Mouse (Mus musculus) erythroblast, adult 5-6 weeks (primary cell): ENCODE measurements around the gene Cirbp. TPM values are rescaled to one million over a fixed set of nuclear protein-coding genes. Genes with fewer than 3 reads are reported as not detected.

Source experiments
- ATAC-seq: replicated peaks from 2 replicates; pipeline ENCODE4 v1.8.0; 2016; ENCODE audit warnings: moderate number of reproducible peaks, mild to moderate bottlenecking, moderate TSS enrichment, inconsistent platforms; ENCODE audit not compliant: poor library complexity, low FRiP score, severe bottlenecking
- total RNA-seq, 2 experiments: library from RNA; stranded (forward) in 1 of 2; stranded (reverse) in 1 of 2; fragments of 150-400 nt in 1 of 2; fragments of 200-764, 138-1000 nt in 1 of 2; gene quantifications; 2 replicates each; pipeline versions ENCODE4 v1.2.3 to v1.2.4; 2015 to 2017; ENCODE audit warnings: low replicate concordance in 2 of 2

The Cirbp gene
- total RNA-seq, 2 experiments from 2014 or later, result 3.7 to 14.6 TPM

DNA sequence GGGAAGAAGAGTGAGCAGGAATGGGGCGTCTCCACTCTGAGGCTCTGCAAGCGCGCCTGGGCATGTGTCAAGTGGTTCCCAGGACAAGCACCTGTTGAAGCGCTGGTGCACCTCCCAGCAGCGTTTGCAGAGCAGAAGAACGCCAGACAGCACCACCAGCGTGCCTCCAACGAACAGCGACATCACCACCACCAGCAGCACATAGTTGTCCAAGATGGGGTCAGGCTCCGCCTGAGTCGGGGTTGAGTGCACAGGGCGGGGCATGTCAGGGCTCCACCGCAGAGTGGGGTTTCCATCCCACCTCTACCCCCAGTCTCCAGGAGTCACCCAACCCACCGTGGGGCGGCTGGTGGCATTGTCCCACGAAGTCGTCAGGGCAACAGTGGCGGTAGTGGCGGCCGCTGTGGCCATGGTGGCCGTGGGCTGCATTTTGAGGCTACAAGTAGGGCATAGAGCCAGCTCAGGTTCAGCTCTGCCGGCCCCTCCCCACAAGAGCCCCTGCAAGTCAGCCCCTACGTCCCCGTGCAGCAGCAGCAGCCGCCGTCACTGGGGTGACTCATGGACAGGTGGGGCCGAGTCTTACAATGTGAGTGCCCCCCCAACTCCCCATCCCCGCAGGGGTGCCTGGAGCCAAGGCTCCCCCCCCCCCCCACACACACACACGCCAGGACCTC, 28.7 kb upstream of the Cirbp start:
- ATAC-seq, result no peak

DNA sequence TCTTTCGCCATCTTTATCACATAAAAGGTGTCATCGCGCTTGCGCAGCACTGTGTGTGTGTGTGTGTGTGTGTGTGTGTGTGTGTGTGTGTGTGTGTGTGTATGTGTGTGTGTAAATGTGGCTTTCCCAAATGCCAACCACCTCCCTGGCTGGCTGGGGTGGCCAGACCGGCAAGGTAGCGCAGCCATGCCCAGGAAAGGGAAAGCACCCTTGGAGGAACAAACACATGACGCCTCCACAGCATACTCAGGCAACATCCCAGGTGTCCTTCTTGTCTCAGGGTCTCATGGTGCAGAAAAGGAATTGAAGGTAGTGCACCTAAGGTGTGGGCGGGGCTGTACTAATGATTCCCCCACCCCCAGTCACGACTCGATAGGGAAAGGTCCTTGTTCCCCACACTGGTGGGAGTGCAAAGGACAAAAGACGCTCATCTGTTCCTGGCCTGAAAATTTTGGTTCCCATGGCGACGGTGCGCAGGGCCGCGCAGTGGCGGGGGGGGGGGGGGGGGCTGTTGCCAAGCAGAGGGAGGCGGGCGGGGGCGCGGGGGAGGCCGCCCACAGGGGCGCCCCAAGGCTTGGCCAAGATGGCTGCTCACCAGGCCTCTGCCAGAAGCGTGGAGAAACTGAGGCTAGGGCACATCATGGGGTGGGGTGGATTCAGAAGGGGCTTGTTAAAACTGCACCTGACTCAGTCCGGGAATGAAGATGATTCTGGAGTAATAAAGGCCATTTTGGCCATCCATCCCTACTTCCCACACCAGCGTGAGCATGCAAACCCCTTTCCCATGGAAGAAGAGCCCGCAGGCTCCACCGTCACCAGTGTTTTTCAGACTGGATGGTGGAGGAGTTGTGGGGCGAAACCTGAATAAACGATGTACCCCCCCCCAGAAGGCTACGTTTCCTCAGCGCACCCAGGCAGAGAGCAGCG, 27.9 kb upstream of the Cirbp start:
- no peak for ATAC-seq

DNA sequence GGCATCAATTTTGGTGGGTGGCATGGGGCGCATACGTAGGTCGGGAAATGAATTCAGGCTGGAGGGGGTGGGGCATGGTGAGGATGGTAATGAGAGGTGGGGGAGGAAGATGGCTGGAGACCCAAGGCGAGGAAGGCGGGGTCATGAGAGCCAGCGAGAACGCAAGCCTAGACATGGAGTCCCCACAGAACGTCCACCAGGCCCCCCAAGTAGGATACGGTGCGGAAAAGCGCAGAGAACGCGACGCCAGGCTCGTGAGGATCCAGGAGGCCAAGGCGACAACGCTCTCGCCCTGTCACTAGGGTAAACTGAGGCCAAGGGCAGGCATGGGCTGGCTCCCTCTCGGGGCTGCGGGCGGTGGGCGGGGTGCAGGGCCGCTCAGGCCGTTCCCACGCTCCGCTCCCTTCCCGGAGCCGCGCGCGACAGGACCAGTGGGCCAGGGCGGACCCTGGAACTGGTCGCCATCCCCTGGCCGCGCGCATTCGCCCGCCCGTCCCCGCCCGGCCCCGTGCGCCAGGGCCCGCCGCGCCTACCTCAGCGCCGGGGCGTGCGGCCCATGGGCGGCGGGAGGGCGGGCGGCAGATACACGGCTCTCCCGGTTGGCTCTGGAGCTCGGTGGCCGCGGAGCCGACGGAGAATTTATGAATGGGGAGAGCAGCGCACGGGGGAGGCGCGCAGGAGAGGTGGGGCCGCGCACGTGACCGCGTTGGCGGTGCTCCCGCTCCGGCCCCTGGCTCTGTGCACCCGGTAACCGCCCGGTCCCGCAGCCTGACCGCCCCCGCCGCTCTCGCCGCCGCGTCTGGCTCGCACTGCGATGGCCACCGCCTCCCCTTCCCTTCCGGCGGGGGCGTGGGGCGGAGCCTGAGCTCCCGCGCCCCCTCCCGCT, 27.0 kb upstream of the Cirbp start, which contains the start of gene Atp5d:
TSS of gene Atp5d (plus strand) at position 80 of the 886 bp plus-strand sequence.
- ATAC-seq, result 0 out of 2 replicates have a peak, but pooled peaks have one; percentile 8

DNA sequence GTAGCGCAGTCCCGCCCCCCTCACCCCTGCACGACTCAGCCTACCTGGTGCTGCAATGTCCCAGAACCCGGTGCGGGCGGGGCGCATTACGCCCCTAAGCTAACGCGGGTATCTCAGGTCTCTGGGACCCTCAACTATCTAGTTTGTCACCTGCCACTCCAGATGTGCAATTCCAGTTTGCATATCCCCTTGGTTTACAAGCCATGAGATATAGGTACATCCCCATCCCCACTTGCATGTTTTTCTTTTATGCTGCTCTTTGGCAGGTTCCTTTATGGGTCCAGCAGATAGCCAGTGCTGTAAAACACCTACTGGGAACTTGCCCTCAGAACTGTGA, 26.4 kb upstream of the Cirbp start:
- ATAC-seq, result no peak

DNA sequence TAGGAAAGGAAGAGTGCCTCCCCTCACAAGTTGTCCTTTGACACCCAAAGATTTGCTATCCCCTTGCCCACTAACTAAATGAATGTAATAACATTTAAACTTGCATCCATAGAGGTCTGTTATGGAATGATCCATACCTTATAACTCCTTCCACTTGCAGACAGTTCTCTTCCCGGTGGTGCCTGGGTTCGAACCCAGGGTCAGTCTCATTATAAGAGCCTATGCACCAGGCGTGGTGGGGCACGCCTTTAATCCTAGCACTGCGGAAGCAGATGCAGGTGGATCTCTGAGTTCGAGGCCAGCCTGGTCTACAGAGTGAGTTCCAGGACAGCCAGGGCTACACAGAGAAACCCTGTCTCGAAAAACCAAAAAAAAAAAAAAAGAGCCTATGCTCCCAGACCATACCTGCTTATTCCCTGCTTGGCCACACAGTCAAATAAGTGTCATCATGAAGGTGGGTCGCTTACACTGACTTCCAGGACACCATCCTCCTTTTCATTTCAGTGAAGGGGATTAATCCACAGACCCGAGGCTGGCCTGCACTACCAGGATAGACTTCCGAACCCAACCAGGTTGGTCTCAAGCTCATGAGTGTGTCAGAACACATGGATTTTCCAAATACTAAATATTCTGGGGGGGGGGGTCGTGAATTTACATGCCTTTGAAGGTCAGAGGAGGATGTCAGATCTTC, 25.7 kb upstream of the Cirbp start:
- ATAC-seq, result no peak

DNA sequence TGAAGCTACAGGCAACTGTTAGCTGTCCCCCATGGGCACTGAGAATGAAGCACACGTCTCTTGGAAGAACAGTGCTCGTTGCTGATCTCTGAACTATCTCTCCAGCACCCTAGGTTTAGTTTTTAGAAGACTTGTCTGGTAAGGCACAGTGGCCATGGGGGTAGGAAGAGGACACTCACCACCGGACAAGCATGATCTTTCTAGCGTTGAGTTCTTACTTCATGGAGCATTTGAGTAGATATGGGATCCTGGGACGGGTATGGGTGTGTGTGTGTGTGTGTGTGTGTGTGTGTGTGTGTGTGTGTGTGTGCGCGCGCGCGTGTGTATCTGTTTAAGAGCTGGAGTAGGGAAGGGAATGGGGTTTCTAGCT, 25.1 kb upstream of the Cirbp start, which contains the start of gene Cbarp:
TSS of gene Cbarp (minus strand) at position 170 of the 370 bp plus-strand sequence.
- no peak for ATAC-seq

DNA sequence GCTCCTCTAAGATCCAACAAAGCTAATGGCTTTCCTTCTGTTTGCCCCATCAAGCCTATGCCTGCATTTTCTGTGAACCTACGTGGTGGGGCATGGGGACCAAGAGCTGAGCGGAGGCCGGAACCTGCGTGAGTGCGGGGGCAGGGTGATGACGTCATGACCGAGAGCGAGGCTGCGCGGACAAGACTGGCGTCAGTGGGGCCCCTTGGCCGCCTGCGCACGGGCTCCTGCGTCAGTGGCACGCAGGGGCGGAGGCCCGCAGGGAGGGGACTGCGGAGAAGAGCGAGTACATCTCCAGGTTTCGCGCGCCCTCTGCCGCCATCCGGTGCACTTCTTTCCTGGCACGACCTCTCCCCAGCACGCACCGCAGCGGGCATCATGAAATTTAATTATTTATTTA, 24.5 kb upstream of the Cirbp start:
- ATAC-seq, result peak; percentile 71

DNA sequence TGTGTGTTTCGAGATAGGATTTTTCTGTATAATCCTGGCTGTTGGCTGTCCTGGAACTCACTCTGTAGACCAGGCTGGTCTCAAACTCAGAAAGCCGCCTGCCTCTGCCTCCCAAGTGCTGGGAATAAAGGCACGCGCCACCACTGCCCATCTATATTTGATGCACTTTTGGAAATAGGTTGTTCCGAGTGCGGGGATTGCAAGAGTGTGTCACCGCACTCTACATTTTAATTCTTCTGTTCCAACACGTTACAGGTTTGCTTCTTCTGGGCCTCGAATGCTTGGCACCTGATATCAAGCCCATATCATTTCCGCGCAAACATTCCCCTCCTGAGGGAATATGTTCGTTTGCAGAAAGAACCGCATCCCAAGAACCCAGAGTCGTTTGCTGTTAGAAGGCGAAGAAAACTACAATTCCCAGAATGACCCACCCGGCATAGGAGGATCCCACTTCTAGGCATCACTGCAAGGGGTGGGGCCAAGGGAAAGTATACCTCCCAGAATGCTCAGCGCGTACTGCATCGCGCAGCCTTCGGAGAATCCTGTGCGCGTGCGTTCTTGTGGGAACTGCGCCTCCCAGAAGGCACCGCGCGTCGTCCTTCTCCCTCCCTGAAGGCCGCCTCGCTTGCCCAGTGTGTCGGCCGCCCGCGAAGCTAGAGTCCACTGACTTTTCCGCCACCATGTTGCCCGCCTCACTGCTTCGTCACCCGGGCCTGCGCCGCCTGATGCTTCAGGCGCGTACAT, 23.8 kb upstream of the Cirbp start:
- peak; percentile 72 for ATAC-seq

DNA sequence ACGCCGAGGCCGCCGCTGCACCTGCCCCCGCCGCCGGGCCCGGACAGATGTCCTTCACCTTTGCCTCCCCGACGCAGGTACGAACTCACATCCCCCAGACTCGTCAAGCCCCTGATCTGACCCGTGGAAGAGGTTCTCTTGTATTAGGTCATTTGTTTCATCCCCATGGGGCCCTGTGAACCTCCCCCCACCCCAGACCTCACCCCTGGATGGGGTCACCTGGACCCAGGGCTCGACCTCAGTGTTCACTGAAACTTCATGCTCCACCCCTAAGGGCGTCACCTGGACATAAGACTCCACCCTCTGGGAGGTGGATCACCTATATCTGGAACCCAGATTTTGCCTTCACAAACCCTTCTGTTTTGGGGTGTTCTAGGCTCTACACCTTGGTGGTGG, 23.3 kb upstream of the Cirbp start:
- ATAC-seq, result peak; percentile 26

DNA sequence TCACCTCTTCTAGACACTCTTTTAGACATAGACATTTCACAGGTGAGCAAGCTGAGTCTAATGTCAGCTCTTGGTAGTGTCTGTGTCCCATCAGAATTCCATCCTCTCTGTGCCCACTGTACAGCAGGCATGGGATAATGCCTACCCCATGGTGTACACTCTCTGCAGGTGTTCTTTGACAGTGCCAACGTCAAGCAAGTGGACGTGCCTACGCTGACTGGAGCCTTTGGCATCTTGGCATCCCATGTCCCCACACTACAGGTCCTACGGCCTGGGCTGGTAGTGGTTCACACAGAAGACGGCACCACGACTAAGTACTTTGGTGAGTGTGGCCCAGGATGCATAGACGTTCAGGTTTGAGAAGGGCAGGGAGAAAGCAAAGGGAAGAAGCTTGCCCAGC, 22.1 kb upstream of the Cirbp start:
- no peak for ATAC-seq

DNA sequence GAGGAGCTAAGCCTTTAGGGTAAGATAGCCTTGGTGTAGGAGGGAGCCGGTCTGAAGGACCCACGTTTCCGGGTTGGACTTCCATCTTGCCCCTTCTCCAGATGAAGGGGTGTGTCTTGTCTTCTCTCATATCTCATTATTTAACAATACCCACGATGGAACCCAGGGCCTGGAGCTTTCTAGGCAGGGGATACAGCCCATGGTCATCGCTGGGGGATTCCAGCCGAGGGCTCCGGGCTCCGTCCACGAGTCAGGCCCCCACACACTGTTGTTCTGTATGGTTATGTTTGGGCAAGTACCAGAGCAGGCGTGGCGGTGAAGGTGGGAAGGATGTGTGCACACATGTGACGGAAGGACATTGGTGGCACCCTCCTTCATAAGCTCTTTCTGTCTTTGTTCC, 21.6 kb upstream of the Cirbp start:
- ATAC-seq, result no peak

DNA sequence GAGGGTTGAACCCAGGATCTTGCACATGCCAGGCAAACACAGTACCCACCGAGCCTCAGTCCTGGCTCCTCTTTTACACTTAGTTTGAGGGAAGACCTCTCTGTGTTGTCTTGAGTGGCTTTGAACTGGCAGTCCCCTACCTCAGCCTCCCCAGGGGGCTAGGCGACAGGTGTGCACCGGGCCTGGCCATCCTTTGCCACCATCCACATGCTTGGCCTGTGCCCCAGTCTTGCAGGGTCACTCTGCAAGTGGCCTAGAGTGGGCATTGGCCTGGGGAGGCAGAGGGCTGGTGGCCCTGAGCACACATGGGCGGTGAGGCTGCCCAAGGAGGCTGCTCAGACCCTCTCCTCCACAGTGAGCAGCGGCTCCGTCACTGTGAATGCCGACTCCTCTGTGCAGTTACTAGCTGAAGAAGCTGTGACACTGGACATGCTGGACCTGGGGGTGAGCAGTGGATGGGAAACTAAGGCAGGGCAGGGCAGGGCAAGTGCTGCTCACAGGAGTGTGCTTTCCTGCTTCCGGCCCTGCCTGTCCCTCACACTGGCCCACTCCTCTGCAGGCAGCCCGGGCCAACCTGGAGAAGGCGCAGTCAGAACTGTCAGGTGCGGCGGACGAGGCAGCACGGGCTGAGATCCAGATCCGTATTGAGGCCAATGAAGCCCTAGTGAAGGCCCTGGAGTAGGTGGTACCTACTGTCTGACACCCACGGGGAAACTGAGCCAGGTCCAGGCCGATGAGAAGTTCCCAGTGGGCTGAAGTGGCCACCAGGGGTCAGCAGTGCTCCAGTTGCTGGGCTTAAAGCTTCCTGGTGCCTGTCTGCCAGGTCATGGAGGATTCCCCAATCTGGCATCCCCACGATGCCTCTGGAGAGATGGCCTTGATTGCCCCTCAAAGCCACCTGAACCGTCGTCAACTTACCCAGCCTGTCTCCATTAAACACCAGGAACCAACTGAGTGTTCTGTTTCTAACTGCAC, 20.6 kb upstream of the Cirbp start:
- ATAC-seq, result no peak

DNA sequence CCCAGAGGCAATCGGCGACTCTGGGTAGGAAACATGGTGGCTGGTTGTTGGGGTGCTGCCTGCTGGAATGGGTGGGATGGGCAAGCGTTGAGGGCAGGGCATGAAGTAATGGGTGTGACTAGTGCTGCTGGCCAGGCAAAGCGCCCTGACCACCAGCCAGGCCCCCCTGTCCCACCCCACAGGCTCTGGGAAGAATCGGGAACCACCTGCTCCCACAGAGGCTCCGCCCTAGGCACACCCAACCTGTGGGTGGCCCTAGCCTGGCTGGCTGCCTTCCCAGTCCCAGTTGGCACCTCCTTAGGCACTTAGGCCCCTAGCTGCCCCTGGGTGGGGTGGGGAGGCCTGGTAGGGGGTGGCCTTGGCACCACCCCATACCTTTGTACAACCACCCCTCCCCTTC, 19.9 kb upstream of the Cirbp start:
- ATAC-seq, result 0 out of 2 replicates have a peak, but pooled peaks have one; percentile 3

DNA sequence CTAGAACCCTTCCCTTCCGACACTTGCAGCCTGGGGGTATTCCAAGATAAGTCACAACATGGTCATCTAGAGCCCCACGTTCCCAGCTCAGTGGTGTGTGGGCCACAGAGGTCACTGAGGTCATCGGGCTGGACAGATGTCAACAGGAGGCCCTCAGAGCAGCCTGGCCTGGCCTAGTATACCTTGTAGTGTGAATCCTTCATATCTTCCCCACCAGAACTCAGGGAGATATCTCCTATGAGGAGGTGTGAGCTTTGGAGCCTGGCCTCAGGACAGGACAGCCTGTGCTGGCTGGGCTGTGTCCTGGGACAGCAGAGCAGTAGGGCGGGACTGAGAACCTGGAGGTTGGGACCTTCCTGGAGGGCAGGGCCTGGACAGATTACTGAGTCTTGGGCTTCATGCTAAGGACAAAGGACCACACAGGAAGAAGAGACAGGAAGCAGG, 19.2 kb upstream of the Cirbp start:
- ATAC-seq, result no peak

DNA sequence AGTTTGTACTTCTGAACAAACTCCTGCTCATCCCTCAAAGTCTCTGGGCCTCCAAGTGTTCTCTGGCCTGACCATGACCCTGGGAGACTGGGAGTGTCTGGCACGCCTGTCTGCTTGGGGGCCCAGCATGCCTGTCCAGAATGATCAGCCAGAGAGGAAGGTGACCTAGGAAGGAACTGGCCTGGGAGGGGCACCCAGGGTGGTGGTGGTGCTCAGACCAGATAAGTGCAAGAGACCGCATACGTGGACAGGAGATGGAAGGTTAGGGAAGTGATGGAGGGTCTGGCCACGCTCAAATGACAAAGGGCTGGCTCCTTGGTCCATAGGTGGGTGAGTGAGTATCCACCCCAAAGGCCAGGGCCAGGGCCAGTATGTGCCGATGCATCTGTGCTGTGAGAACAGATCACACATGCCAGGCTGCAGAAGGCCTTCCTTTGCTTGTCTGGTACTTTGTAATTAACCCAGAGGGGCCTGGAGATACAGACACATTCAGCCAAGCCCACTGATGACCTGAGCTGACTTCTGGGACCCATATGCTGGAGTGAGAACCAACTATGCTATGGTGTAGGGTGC, 18.6 kb upstream of the Cirbp start:
- no peak for ATAC-seq

DNA sequence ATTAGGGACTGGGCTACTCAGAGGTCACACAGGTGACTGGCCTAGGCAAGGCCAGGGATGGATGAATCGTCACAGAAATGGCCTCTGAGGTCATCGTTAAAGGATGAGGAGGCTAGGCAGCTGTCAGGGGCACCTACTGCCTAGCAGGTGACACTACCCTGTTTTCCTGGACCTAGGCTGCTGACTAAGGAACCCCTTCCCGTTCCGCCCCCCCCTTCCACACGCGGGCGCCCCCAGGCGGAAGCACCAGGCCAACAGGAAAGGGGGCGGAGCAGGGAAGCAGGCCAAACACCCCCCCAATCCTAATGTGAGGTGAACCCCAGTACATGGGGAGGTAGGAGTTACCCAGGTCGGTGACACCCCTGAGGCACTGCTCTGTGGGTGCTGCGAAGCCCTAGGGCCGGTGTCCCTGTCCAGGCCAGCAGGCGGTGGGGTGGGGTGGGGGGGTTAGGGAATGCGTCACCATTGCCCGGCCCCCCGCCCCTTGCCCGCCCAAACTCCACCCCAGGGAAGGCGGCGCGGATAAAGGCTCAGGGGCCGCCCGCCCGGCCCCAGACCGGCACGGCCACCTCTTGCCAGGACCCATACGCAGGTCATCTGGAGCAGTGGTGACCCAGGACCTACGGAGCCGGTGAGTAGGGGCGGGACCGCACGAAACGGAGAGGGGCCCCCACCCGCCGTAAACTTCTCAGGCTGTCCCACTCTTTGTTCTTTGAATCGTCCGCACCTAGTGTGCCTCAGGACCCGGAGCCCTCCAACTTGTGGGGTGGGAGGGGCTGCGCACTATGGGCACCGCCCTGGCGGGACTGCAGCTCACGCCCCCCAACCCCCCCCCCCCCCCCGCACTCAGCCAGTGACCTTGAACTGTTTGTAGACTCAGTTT, 17.8 kb upstream of the Cirbp start, which contains the start of gene Midn:
TSS of gene Midn (plus strand) at position 554 of the 883 bp plus-strand sequence.
- 0 out of 2 replicates have a peak, but pooled peaks have one; percentile 5 for ATAC-seq
